Mouse (Mus musculus): Measurements from ENCODE around the gene Naa38.
A peak's percentile ranks its signal among the peaks of the same experiment; 100 is the strongest.

The Naa38 gene

DNA sequence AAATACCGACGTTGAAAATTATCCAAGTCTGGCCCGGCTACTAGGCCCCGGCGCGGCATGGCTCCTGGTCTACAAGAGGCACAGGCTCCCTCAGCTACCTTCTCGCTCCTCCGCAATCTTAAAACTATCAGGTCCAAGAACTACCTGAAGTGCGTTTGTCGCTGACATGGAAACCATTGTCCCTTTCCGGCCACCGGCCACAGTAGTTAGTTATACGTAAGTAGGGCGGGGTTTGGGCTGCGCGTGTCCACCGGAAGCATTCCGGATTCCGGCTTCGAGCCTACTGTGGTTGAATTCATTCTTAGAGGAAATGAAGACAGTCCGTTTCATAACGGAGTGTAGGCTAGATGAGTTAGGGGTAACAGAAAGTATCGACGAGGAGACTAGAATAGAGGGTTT is at the start of gene Naa38, which contains the start of gene Cyb5d1:
Naa38 (plus strand) TSS at position 253 of the 399 bp plus-strand sequence.
Cyb5d1 (minus strand) TSS at position 397 of the 399 bp plus-strand sequence.
- peak; percentile 91 for DNase-seq

GRCm38 (mm10) chr11:69346441-69346840 is 48.8 kb upstream of the Naa38 start:
- peak in 1 of 2 experiments; percentile 21 for DNase-seq

- DNase-seq: no peak
These were observed 38.7 kb upstream of the Naa38 start for GRCm38 (mm10) chr11:69356544-69356943.

DNA sequence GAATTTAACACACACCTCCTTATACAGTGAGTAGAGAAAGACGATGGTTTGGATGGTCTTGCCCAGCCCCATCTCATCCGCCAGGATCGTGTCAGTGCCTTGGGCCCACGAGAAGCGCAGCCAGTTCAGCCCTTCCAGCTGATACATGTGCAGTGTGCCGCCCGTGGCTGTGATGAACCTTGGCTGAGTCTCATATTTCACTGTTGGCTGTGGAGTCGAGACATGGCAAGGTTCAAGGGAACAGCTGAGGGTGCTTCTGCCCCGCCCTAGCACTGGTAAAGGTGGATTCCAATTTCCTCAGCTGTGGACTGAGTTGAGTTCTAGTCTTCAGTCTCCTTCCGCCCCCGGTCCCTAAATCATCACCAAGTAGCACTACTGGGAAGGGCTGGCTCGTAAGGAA is 37.6 kb upstream of the Naa38 start:
- no peak for DNase-seq

DNA sequence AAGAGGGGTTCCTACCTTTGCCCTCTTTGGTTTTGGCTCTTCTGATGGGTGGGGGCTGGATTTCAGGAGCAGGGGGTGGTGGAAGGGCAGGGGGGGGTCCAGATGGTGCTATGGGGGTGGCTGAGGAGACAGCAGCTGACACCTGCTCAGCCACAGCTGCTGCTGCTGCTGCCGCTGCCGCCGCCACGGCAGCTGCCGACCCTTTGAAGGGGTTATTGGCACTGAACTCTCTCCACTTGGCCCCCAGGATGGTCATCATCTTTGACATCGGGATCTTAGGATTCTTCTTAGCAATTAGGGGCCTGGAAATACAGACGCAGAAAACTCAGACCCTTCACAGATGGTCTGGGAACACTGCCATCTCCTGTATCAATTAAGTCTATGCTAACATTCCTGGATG is 33.3 kb upstream of the Naa38 start:
- DNase-seq: no peak

DNA sequence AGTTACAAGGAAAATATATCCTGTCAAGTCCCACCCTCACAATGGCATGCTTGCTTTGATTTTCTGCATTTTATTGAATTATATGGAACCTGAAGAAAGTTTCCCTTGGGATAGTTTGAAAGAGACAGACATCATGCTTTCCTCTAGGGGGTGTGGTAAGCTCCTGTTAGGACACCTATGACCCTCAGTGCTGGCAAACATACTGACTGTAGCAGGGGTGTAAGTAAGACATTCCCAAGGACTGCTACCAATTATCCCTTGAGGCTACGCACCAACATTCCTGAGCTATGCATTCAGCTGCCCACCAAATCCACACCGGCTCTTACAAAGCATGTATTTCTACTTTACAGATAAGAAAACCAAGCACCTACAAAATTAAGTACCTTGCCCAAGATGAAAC is 32.8 kb upstream of the Naa38 start:
- DNase-seq: no peak

DNA sequence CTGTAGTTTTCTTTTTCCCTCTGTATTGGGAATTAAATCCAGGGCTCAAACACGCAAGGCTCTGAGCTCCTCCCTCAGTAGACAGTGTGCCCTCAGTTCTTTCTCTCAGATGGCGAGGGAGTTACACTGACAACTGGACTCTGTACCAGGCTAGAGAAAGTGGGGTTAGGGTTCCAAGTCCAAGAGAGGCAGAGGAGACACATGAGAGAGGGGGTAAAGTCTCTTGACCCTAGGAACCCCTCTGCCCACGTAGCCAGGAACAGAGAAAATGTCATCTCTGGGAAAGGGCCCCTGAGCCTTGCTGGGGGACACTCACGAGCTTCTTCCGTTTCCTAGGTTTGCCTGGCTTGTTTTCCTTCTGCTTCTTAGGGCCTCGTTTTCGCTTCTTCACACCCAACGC is 30.9 kb upstream of the Naa38 start:
- DNase-seq: no peak

- peak; percentile 95 to 98 for DNase-seq
These were observed 30.4 kb upstream of the Naa38 start for GRCm38 (mm10) chr11:69364910-69365309.

DNA sequence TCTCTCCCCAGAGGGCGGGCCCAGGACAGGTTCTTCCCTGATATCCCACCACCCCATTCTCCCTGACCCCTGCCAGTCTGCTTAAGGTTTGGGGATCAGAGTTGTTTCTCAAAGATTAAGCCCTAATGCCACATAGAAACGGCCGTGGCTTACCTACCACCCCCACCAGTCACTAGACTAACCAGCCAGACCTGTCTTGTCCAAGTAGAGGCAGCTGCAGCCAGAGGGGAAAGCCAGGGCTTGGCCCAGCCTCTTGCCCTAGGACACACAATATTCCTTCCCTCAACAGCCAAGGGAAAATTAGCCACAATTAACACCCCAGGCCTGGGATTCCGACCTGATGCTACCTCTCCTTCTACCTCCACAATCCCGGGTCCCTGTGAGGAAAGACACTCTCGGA is 29.6 kb upstream of the Naa38 start:
- peak in 1 of 2 experiments; percentile 56 for DNase-seq

- DNase-seq: peak; percentile 98
These were observed 29.0 kb upstream of the Naa38 start for GRCm38 (mm10) chr11:69366157-69366854.

DNA sequence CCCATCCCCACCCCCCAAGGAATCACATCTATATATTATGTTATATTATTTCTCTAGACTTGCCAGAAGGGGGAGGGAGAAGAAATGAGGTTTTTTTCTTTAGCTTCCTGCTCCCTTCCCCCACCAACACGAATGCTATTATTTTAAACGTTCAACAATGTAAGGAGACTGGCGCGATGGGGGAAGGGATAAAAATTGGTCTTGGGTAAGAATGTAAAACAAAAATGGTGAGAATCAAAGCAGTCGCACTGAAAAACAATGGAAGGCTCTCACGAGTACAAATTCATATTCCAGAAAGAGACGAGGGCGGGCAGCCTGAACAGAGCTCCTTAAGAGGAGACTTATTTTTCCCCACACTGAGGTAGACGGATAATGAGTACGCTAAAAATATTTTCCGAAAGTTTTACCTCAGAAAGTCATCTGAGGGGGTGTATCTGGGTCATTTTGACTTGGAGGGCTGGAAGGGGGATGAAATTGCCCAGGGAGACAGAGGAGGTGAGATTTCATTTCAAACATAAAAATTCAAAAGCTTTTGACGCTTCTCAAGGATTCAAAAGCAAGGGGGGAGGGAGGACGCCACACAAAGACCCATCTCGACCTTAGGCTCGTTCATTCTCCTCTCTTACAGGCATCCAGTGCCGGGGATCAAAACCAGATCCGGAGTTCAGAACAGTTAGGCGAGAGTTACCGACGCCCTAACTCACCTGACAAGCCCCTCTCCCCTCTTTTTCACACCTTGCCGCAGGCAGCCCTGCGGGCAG is 28.3 kb upstream of the Naa38 start:
- peak in 1 of 2 experiments; percentile 48 for DNase-seq

GRCm38 (mm10) chr11:69367616-69368355 is 27.5 kb upstream of the Naa38 start:
- peak; percentile 39 to 69 for DNase-seq

DNA sequence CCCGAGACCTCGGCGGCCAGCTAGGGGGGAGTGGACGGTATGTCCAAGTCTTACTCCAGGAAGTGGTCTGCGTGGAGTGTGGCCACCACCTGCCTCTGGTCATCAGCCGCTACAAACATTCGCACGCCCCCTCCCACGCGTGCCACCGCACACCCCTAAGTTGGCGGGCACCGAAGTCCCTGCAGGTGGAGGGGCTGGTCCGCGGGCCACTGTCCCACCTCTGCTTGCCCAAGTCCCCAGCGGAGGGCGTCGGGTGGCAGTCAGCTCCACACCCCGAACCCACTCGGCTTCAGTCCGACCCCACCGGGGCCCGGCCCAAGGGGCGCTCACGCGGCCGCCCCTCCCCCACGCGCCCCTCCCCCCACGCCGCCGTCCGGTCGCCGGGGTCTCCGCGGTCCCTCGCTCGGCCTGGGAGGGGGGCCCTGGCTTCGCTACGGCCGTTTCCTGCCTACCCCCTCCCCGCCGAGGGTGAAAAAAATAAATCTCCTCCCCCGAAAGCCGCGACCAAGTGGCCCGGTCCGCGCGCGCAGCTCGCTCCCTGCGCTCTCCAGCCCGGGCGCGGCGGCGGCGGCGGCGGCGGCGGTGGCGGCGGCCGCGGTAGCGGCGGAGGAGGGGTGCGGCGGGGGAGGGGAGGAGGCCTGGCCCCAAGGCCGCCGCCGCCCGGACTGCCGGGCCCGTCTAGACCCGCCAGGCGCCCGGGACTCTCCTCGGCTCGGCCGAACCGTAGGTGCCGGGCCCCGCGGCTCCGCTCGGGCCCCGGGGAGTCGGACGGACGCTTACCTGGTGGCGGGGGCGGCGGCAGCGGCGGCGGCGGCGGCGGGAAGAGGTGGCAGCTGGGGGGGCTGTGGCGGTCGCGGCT is 26.7 kb upstream of the Naa38 start:
- peak; percentile 66 to 73 for DNase-seq

DNA sequence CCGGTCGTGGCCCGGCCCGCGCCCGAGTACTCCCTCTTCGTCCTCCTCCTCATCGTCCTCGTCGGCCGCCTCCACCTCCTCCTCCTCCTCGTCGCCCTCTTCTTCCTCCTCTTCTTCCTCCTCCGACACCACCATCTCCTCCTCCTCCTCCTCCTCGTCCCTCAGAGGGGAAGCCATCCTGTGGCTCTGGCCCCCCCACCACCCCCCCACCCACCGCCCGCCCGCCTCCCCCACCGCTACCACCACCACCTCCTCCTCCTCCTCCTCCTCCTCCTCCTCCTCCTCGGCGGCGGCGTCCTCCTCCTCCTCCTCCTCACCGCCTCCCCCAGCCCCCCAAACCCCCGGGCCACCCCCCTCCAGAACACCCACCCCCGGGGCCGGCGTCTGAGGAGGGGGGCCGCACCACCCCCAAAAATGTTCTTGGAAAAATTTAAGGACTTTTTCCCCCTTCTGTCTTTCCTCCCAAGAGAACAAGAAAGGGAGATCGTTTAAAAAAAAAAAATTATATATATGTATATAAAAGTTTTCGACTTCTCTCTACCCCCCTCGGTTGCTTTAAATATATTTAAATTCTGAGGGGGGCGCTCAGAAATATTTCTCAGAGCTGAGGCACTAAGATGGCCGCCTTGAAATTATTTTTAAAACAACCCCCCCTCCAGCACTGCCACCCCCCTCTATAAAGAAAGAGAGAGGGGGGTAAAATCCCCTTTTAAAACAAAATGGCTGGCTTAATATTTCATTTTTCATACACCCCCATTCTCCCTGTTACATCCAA is 25.9 kb upstream of the Naa38 start, which contains the start of gene Chd3:
Chd3 (minus strand) TSS at position 192 of the 775 bp plus-strand sequence.
- DNase-seq: no peak

- no peak for DNase-seq
These were observed 25.1 kb upstream of the Naa38 start for GRCm38 (mm10) chr11:69369990-69370816.

- DNase-seq: no peak
These were observed 24.5 kb upstream of the Naa38 start for GRCm38 (mm10) chr11:69370817-69371215.

DNA sequence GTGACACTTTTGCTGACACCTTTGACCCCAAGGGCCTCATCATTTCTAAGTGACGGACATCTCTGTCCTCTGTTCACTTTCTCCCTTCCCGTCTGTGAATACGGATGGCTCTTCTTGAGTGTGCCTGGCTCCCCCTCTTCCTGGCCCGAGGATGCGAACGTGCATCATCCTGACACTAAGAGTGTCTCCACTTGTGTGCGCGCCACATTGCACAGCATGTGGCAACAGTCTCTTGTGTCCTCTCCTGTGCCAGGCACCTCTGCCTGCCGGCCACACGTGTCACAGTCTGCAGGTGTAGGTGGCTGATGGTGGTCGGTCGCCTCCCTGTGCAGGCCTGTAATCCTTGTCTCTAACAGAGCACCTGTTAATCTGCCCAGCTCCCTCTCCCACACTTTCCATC is 23.7 kb upstream of the Naa38 start:
- no peak for DNase-seq

- no peak for DNase-seq
These were observed 23.1 kb upstream of the Naa38 start for GRCm38 (mm10) chr11:69372056-69372779.

- DNase-seq: peak in 1 of 2 experiments; percentile 18
These were observed 22.5 kb upstream of the Naa38 start for GRCm38 (mm10) chr11:69372780-69373170.
